Mouse (Mus musculus) MEL (cell line): ENCODE measurements around the gene Adamts7. TPM values are rescaled to one million over a fixed set of nuclear protein-coding genes. Genes with fewer than 3 reads are reported as not detected.
A peak's percentile ranks its signal among the peaks of the same experiment; 100 is the strongest.

Experiments
- DNase-seq: peaks from one replicate; pipeline ENCODE4 v3.0.0; 2011; ENCODE audit warnings: low read depth, low spot score
- H3K27ac ChIP-seq: 2 replicates; pipeline ENCODE4 v1.5.1; 2012; ENCODE audit warnings: low read depth, mild to moderate bottlenecking, control low read depth, low read length, moderate library complexity; ENCODE audit not compliant: control insufficient read depth
- H3K27me3 ChIP-seq, 2 experiments: fragments of 150-350 bp in 1 of 2; sonication (generic) in 1 of 2; 2 replicates each; pipeline ENCODE4 v1.6.1; 2012; ENCODE audit warnings: low read length in 2 of 2, mild to moderate bottlenecking in 2 of 2, improper control_type of control experiment in 1 of 2, moderate library complexity in 1 of 2; ENCODE audit not compliant: insufficient read depth in 2 of 2, control insufficient read depth in 1 of 2
- H3K36me3 ChIP-seq, 2 experiments: 2 replicates each; pipeline ENCODE4 v1.6.1; 2012 to 2014; ENCODE audit warnings: low read length in 2 of 2, improper control_type of control experiment in 1 of 2, inconsistent platforms in 1 of 2, mild to moderate bottlenecking in 1 of 2; ENCODE audit not compliant: insufficient read depth in 2 of 2, control insufficient read depth in 1 of 2
- H3K4me1 ChIP-seq, 2 experiments: fragments of 150-350 bp in 1 of 2; sonication (generic) in 1 of 2; 2 replicates each; pipeline ENCODE4 v1.6.1; 2012; ENCODE audit warnings: low read length in 2 of 2, improper control_type of control experiment in 1 of 2, mild to moderate bottlenecking in 1 of 2; ENCODE audit not compliant: insufficient read depth in 2 of 2, control insufficient read depth in 1 of 2
- H3K4me3 ChIP-seq, 2 experiments: fragments of 150-350 bp in 1 of 2; sonication (generic) in 1 of 2; 2 replicates each; pipeline ENCODE4 v1.5.1; 2012; ENCODE audit warnings: low read depth in 2 of 2, low read length in 2 of 2, mild to moderate bottlenecking in 2 of 2, moderate library complexity in 2 of 2, control low read depth in 1 of 2, improper control_type of control experiment in 1 of 2; ENCODE audit not compliant: control insufficient read depth in 1 of 2, insufficient read depth in 1 of 2
- H3K79me2 ChIP-seq: 2 replicates; pipeline ENCODE4 v1.6.1; 2012; ENCODE audit warnings: mild to moderate bottlenecking, low read length, moderate library complexity; ENCODE audit not compliant: control insufficient read depth, poor library complexity, insufficient read depth
- H3K9ac ChIP-seq: 2 replicates; pipeline ENCODE4 v1.6.1; 2012; ENCODE audit warnings: low read depth, mild to moderate bottlenecking, control low read depth, low read length, moderate library complexity; ENCODE audit not compliant: control insufficient read depth, poor library complexity, severe bottlenecking
- H3K9me3 ChIP-seq: fragments of 150-350 bp; sonication (generic); replicated peaks from 2 replicates; pipeline ENCODE4 v1.6.1; 2012; ENCODE audit warnings: mild to moderate bottlenecking, low read length, improper control_type of control experiment, moderate library complexity; ENCODE audit not compliant: insufficient read depth
- BHLHE40 ChIP-seq: IDR thresholded peaks from 2 replicates; pipeline ENCODE4 v1.6.1; 2012; ENCODE audit warnings: low read depth, mild to moderate bottlenecking, inconsistent platforms, low read length, improper control_type of control experiment, borderline replicate concordance
- CHD2 ChIP-seq: IDR thresholded peaks from 2 replicates; pipeline ENCODE4 v1.6.1; 2011; ENCODE audit warnings: low read length, improper control_type of control experiment
- CTCF ChIP-seq, 3 experiments: IDR thresholded peaks in 2 of 3; conservative IDR thresholded peaks in 1 of 3; 2 replicates each; pipeline ENCODE4 v1.5.1; 2011 to 2012; ENCODE audit warnings: low read length in 3 of 3, low read depth in 2 of 3, mild to moderate bottlenecking in 2 of 3, improper control_type of control experiment in 1 of 3, inconsistent platforms in 1 of 3, mixed read lengths in 1 of 3, moderate library complexity in 1 of 3; ENCODE audit not compliant: control insufficient read depth in 1 of 3, insufficient read depth in 1 of 3, poor library complexity in 1 of 3, severe bottlenecking in 1 of 3
- E2F4 ChIP-seq: IDR thresholded peaks from 2 replicates; pipeline ENCODE4 v1.6.1; 2011; ENCODE audit warnings: low read depth, low read length, improper control_type of control experiment, borderline replicate concordance
- ELF1 ChIP-seq: IDR thresholded peaks from 2 replicates; pipeline ENCODE4 v1.6.1; 2014; ENCODE audit warnings: low read depth, mild to moderate bottlenecking, inconsistent platforms, low read length, improper control_type of control experiment, moderate library complexity
- GATA1 ChIP-seq: IDR thresholded peaks from 2 replicates; pipeline ENCODE4 v1.6.1; 2011; ENCODE audit warnings: low read depth, low read length, improper control_type of control experiment
- KAT2A ChIP-seq: conservative IDR thresholded peaks from 2 replicates; pipeline ENCODE4 v1.6.1; 2012; ENCODE audit warnings: low read depth, low read length, improper control_type of control experiment, inconsistent platforms
- MAX ChIP-seq: IDR thresholded peaks from 2 replicates; pipeline ENCODE4 v1.6.1; 2011; ENCODE audit warnings: low read length, improper control_type of control experiment
- POLR2A ChIP-seq, 2 experiments: IDR thresholded peaks; 2 replicates each; pipeline ENCODE4 v1.6.1; 2011 to 2012; ENCODE audit warnings: low read length in 2 of 2, mild to moderate bottlenecking in 2 of 2, control low read depth in 1 of 2, improper control_type of control experiment in 1 of 2, low read depth in 1 of 2, moderate library complexity in 1 of 2; ENCODE audit not compliant: control insufficient read depth in 1 of 2, insufficient read depth in 1 of 2, poor library complexity in 1 of 2
- POLR2AphosphoS5 ChIP-seq: IDR thresholded peaks from 2 replicates; pipeline ENCODE4 v1.6.1; 2012; ENCODE audit warnings: low read depth, borderline replicate concordance, mild to moderate bottlenecking, inconsistent platforms, low read length, moderate library complexity, mixed read lengths
- RAD21 ChIP-seq: IDR thresholded peaks from 2 replicates; pipeline ENCODE4 v1.6.1; 2011; ENCODE audit warnings: mild to moderate bottlenecking, low read depth, low read length, improper control_type of control experiment
- SIN3A ChIP-seq: IDR thresholded peaks from 2 replicates; pipeline ENCODE4 v1.6.1; 2012; ENCODE audit warnings: low read length, improper control_type of control experiment, inconsistent platforms
- SMC3 ChIP-seq: IDR thresholded peaks from 2 replicates; pipeline ENCODE4 v1.6.1; 2011; ENCODE audit warnings: low read depth, low read length, improper control_type of control experiment
- TBP ChIP-seq: IDR thresholded peaks from 2 replicates; pipeline ENCODE4 v1.8.0; 2011; ENCODE audit warnings: low read depth, low read length, improper control_type of control experiment
- UBTF ChIP-seq: IDR thresholded peaks from 2 replicates; pipeline ENCODE4 v1.6.1; 2012; ENCODE audit warnings: low read depth, mild to moderate bottlenecking, inconsistent platforms, low read length, improper control_type of control experiment, moderate library complexity, borderline replicate concordance; ENCODE audit not compliant: insufficient read depth
- USF1 ChIP-seq: IDR thresholded peaks from 2 replicates; pipeline ENCODE4 v1.6.1; 2014; ENCODE audit warnings: low read depth, mild to moderate bottlenecking, inconsistent platforms, low read length, improper control_type of control experiment, moderate library complexity
- USF2 ChIP-seq, 2 experiments: IDR thresholded peaks; 2 replicates each; pipeline ENCODE4 v1.6.1; 2011 to 2012; ENCODE audit warnings: improper control_type of control experiment in 2 of 2, low read length in 2 of 2, borderline replicate concordance in 1 of 2, inconsistent platforms in 1 of 2, low read depth in 1 of 2, mild to moderate bottlenecking in 1 of 2; ENCODE audit not compliant: insufficient read depth in 1 of 2
- ZC3H11A ChIP-seq: IDR thresholded peaks from 2 replicates; pipeline ENCODE4 v1.6.1; 2012; ENCODE audit warnings: low read depth, mild to moderate bottlenecking, inconsistent platforms, low read length, improper control_type of control experiment
- ZMIZ1 ChIP-seq: IDR thresholded peaks from 2 replicates; pipeline ENCODE4 v1.6.1; 2012; ENCODE audit warnings: low read depth, mild to moderate bottlenecking, inconsistent platforms, low read length, improper control_type of control experiment, moderate library complexity
- ZNF384 ChIP-seq: IDR thresholded peaks from 2 replicates; pipeline ENCODE4 v1.6.1; 2012; ENCODE audit warnings: low read depth, mild to moderate bottlenecking, inconsistent platforms, low read length, improper control_type of control experiment
- polyA plus RNA-seq, 2 experiments: library from polyadenylated mRNA; stranded (reverse) in 1 of 2; unstranded in 1 of 2; fragments of >175 nt in 1 of 2; fragments of >200 nt in 1 of 2; gene quantifications; 2 replicates each; pipeline versions ENCODE4 v1.2.1 to v1.2.4; 2012; ENCODE audit warnings: low replicate concordance in 2 of 2, low read depth in 1 of 2; ENCODE audit not compliant: insufficient read length in 2 of 2, insufficient read depth in 1 of 2, missing spikeins in 1 of 2
- total RNA-seq: library from RNA; depleted of rRNA; stranded (reverse); fragments of 300-350 nt; gene quantifications from 2 replicates; pipeline ENCODE4 v1.2.3, GENCODE M21; 2012

Gene Adamts7
- total and polyA plus RNA-seq, 3 experiments: 0.03 TPM; not detected in 2

DNA sequence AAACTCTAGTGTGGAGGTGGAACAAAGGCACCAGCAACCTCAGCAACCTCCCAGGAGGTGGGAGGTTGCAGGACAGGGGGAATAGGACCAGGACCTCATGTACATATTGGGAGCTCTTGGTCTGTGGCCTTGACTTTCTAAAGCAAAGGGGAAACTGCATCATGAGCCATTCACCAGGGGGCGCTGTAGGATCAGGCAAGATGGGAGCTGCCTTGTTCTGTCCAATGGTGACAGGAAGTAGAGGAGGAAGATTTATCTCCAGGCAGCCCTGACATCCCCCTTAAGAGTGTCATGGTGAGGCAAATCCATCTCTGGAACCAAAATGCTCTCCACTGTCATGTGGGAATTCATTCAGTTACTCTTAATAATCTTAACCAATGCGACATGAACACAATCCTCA, 43.6 kb downstream of the Adamts7 start:
- H3K4me1 ChIP-seq: no peaks in the 10 kb centered on the region
- no peak overlapping the region for H3K4me3 ChIP-seq
- H3K27ac ChIP-seq: no peak overlapping the region
- TF ChIP-seq CTCF (IDR thresholded peaks at IDR 0.05 in 2 of 3, conservative IDR thresholded peaks at IDR 0.05 in 1 of 3; ENCODE audit: control insufficient read depth in 1 of 3, insufficient read depth in 1 of 3, low read depth in 2 of 3, low read length in 3 of 3, poor library complexity in 1 of 3, severe bottlenecking in 1 of 3): peak; percentile 83 to 93 (median 88)
- TF ChIP-seq ZC3H11A: peak; percentile 93
- TF ChIP-seq ELF1: 0 out of 2 replicates have a peak, but pooled peaks have one; percentile 42
- 0 out of 2 replicates have a peak, but pooled peaks have one; percentile 25 for TF ChIP-seq GATA1
- no peak for TF ChIP-seq SIN3A
- peak; percentile 96 for TF ChIP-seq RAD21
- peak; percentile 96 for TF ChIP-seq SMC3
- TF ChIP-seq UBTF: no peak
- peak; percentile 82 for DNase-seq
- no peaks in the 10 kb centered on the region for H3K27me3 ChIP-seq
- peaks cover 0 to 5% of the 10 kb centered on the region in 2 experiments; a peak in 1 of 4 replicates for H3K36me3 ChIP-seq
- H3K9me3 ChIP-seq: no peaks in the 10 kb centered on the region
- H3K9ac ChIP-seq: no peak overlapping the region
- H3K79me2 ChIP-seq: no peaks in the 10 kb centered on the region

- TF ChIP-seq TBP (no peak), USF1 (no peak), BHLHE40 (no peak), SMC3 (no peak), RAD21 (no peak), E2F4 (no peak), ELF1 (no peak), GATA1 (no peak), MAX (no peak), POLR2A (IDR thresholded peaks at IDR 0.05; ENCODE audit: control insufficient read depth in 1 of 2, insufficient read depth in 1 of 2, low read depth in 1 of 2, low read length in 2 of 2, poor library complexity in 1 of 2) (no peak), CHD2 (no peak), ZMIZ1 (no peak), POLR2AphosphoS5 (no peak), KAT2A (no peak), ZNF384 (no peak), USF2 (IDR thresholded peaks at IDR 0.05; ENCODE audit: borderline replicate concordance in 1 of 2, insufficient read depth in 1 of 2, low read depth in 1 of 2, low read length in 2 of 2) (no peak)
- no peak for DNase-seq
- Histone ChIP-seq H3K36me3 (peaks cover 0 to 5% of the 10 kb centered on the region in 2 experiments; a peak in 2 of 4 replicates), H3K4me3 (no peak overlapping the region), H3K79me2 (no peaks in the 10 kb centered on the region), H3K9me3 (no peaks in the 10 kb centered on the region), H3K27ac (no peak overlapping the region), H3K27me3 (no peaks in the 10 kb centered on the region), H3K4me1 (no peaks in the 10 kb centered on the region), H3K9ac (no peak overlapping the region)
These were observed 44.9 kb downstream of the Adamts7 start for GRCm38 (mm10) chr9:90207808-90208207.
